Mouse (Mus musculus) T-helper 17 cell (primary cell): Measurements from ENCODE around the gene Inpp5e.
"Not testable (repeated sequence)": the region's sequence is repeated elsewhere in the genome, so short reads cannot be mapped to it uniquely, and the experiment has no call there.

ENCODE experiments used
- in situ Hi-C, 2 experiments: fragments of 300-600 bp; cut with MboI, MseI; formaldehyde crosslinking; loops; 1 replicate in 1 of 2; 2 replicates in 1 of 2; pipeline ENCODE4 v1.15.1; 2025; ENCODE audit warnings: high pct_unique_total_duplicates in 2 of 2

Gene Inpp5e

DNA sequence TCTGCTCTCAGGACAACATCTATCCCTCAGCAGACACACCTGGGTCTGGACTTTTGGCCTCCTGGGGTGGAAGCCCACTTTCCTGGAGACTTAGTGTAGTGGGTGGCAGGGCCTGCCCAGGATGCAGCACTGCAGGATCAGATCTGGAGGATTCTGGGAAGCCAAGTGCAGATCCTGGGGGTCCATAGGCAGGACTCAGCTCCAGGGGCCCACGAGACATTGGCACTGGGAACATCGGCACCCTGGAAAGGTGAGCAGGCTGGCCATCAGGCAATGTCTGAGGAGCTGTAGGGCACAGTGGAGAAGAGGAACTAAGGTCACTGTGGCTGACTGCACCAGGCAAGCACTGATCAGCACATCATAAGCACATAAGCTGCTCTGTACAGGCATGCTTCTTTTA, 13.0 kb upstream of the Inpp5e start:
- in situ Hi-C loops: no loop called here

DNA sequence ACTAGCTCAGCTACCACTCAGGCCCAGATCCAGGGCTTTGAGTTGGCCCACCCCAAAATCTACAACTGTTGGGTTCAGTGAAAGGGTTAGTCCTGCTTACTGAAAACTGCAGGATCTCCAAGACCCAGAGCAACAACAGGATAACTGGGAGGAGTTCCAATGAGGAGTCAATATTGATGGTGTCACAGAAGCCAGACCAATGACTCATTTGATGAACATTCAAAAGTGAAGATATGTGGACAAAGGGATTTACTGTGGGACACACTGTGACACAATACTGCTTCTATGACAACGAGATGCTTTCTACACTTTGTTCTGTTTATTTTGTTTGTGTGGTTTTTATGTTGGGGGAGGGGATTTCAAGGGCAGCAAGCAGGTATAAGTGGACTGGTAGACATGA, 9.1 kb upstream of the Inpp5e start:
- in situ Hi-C loops: no loop called here

DNA sequence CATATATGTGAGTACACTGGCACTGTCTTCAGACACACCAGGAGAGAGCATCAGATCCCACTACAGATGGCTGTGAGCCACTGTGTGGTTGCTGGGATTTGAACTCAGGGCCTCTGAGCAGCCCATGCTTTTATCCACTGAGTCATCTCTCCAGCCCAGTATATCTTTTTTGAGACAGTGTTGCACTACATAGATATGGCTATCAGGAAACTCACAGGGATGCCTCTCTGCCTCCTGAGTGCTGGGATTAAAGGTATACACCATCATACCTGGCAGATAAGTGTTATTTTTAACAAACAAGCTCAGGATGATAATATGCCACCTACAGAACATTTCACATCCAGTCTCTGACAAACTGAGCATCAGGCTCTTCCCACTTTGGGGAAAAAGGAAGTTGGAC, 8.1 kb upstream of the Inpp5e start:
- in situ Hi-C loops: no loop called here

DNA sequence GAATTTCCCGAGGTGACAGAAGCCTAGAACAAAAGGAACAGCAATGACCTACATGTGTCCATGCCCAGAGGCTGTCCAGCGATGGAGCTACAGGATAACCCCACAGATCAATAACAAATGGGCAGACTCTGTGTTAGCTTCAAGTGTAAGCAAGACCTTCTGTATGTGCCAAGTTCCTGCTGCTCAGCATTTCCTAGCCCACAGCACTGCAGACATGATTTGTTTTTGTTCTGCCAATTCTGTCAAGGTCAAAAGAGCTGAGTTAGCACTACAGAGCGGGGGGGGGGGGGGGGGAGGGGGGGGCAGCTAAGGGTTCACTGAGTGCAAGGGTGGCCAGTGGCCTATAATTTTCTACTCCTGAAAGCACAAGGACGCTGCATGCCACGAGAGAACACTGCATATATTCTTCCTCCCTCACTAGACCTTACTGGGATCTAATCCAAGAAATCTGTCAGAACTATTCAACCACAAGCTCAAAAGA, 2.0 kb upstream of the Inpp5e start:
- in situ Hi-C loops: no loop called here

DNA sequence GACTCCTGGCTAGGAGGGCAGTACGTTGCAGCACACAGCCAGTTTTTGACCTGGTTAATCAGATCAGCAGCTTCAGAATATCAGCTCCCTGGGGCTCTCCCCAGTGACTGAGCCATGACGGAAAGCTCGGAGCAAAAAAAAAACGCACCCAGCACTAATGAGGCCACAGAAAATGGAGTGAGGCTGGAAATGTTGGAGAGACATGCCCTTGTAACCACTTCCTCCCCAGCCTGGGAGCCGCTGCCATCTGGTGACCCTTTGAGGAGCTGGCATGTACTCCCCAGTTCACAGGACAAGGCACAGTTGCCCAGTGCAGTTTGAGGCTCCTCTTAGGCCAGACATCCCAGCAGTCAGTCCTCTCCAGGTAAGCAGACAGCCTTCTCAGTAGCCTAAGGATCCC, 1.1 kb upstream of the Inpp5e start:
- in situ Hi-C loops: no loop called here

DNA sequence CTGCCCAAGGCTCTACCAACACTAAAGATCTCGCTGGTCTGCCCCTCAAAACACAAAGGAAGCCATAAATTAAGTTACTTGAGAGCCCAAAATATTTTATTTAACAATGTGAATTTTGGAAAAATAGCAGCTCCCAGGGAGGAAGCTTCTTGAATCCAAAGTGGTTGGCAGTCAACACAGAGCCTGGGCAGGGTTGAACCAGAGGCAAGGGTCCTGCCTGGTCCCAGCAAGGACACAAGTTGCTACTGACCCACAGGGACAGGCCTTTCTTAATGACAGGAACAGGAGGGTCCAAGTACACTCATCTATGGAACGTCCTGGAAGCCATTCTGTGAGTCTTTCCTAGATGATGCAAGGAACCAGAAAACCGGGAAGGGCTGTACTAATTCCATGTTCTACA, 359 bp upstream of the Inpp5e start:
- in situ Hi-C loops: no loop called here

DNA sequence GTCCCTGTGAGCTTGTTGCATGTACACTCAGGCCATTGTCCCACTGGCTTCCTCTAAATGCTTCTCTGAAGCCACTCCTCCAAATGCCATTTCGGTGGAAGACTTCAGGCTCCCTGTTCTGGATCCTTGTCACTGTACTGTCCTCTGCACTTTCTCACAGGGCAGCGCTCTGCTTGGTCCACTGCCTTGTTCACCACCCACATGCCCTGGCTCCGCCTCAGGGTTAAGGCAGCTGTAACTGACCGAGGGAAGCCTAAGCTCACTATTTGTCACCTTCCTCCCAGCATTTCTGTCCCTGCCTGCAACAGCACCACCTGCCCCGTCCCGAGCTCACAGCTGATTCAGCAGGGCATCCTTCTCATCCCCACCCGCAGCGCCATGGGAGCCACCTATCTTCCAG, 5.7 kb downstream of the Inpp5e start:
- in situ Hi-C loops: no loop called here

DNA sequence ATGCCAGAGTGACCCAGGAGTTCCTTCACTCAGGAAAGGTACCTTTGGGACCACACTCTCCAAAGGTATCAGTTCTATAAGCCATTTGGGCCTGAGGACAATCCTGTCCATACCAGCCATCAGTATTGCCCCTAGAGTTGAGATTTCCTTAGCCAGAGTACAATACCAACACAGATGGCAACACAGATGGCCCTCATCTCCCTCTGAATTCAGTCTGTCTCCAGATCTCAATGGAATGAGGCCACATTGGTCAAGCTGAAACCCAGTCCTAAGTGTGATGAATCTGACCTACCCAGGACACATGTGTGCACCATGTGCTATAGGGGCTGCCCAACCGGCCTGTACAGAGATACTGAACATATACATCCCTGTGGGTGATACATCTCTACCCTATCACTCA, 6.7 kb downstream of the Inpp5e start:
- in situ Hi-C loops: no loop called here

DNA sequence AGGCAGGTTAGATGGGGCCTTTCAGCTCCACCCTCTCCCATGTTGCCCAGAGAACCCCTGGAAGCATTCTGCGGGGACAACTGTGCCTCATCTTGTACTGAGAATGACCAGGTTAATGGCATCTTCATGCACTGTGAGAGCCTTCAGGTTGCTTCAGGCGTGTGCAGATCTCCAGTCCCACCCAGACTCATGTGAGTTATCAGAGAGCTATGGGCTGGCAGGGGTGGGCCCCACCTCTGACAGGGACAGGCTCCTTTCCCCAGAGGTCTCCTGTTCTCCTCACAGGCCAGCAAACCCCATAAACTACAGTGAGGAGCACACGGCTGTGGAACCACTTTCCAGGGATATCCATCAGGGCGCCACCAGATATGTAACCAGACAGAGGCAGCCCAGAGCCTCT, 8.0 kb downstream of the Inpp5e start:
- in situ Hi-C loops: no loop called here

DNA sequence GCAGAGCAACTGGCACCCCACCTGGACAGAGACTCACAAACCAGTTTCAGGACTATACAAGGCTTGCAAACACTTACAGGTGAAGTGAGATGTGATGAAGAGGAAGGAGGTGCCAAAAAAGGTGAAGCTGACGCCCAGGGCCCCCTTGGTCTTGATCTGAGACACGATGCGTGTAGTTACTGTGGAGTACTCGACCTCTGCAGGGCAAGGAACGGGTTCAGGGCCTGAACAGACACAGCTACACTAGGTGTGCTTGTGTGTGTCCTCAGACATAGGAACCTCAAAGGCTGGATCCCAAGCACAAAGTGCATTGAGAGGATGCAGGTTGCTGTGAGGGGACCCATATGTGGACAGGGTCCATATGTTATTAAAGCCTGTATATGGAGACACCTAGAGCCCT, 8.7 kb downstream of the Inpp5e start:
- in situ Hi-C loops: no loop called here

DNA sequence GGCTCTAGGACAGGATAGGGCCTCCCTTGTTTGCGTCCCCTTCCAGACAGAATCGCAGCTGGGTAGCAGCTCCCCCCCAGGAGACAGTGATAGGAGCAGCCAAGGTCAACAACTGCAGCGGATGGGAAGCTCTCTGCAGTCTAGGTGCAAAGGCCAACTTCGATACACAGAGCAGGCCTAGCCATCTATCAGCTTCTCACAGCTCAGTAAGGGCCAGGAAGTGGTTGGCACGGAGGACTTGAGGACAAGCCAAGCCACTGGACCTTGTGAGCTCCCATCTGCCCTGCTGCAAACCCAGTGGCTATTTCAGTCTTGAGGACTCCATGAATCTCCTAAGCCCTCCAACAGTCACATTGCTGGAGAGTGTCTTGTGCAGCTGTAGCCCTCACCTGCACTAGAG, 9.4 kb downstream of the Inpp5e start:
- in situ Hi-C loops: no loop called here

DNA sequence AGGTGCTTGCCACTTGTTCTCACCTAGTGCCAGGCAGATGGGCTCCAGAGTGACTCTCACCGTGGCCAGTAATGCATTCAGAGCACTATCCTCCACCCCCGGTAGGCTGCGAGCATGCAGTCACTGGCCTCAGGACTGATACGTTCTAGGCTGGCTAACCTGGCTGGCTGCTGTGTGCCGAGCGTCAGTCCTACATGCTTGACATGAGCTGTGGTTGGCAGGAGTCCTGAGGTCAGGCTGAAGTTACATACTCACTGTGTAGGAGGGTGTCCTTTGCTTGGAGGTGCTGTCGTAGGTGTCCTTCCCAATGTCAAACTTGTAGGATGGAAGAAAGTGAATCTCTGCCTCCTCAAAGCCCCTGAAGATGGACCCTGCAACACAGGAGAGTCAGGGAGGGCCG, 10.0 kb downstream of the Inpp5e start:
- in situ Hi-C loops: no loop called here

DNA sequence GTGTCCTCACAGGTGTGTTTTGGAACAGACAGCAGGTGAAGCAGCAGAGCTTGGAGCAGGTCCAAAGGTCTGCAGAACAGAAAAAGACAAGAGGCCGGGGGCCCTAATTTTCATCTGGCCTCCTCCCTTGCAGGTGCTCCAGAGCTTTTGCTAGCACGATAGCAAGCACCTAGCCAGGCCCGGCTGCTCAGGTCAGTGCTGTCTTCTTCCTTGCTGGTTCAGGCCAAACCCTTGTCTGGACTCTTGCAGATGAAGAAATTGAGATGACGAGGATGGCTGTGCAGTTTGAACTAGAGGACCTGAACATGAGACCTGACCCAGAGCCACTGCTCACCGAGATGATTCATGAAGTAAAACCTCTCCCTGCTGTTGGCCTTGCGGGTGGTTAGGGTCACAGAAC, 17.4 kb downstream of the Inpp5e start:
- in situ Hi-C loops: no loop called here

DNA sequence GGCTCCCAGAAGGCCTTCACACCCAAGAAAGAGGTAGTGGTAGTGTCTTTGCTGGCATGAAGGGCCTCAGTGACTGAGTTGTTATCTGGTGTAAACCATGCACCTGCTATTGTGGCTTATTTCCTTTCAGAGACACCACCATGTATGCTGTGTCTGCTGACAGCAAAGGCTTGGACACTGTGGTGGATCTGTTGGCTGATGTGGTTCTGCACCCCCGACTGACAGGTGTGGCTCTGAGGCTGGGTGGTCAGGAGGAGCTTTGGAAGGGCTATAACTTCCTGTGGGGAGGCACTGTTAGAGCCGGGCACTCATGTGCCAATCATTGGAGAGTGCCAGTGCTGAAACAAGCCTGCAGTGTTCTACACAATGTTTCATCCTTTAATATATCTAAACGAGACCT, 18.0 kb downstream of the Inpp5e start:
- in situ Hi-C loops: no loop called here

DNA sequence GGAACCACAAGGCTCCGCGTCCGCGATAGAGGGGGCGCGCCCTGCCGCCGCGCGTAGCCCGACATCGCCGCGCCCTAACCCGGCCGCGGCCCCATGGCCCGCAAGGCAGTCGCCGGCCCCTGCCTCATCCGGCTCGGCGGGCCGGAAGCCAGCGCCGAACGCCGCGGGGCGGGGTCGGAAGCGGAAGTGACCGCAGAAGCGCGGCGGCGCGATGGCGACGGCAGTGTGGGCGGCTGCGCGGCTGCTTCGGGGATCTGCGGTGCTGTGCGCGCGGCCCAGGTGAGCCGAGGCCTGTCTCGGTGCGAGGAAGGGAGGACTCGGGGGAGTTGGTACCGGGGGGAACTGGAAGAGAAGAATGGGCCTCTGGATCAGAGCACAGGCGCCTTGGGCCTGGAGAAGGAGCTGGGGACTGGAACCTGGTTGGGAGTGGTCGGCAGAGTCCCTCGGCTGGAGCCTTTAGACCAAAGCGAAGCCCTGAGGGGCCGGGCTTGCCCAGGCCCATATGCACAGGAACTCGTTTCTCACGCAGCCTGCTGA, 19.8 kb downstream of the Inpp5e start, which contains the start of the genes Entr1 and Pmpca:
Entr1 (minus strand) TSS at position 163 of the 537 bp plus-strand sequence.
Pmpca (plus strand) TSS at position 186 of the 537 bp plus-strand sequence.
- in situ Hi-C loops: no loop called here

DNA sequence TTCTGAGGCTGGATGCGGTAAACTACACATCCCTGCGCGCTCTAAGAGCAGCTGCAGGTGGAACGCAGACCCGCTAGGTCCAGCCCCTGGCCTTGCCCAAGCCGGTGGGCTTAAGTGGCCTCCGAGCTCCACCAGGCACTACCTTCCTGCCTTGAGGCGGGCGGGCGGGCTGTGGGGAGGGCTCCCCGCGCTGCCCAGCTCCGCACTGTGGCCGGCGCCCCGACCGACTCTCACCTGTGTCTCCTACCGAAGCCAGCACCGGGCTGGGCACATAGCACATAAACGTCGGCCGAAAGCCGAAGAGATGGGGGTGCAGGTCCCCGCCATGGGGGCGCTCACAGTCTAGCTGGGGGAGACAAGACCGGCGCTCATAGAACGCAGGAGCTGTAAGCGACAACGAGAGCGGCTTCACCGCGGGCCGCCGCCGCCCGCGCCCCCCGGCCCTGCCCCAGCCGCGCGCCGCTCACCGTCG, 20.3 kb downstream of the Inpp5e start:
- in situ Hi-C loops: no loop called here

DNA sequence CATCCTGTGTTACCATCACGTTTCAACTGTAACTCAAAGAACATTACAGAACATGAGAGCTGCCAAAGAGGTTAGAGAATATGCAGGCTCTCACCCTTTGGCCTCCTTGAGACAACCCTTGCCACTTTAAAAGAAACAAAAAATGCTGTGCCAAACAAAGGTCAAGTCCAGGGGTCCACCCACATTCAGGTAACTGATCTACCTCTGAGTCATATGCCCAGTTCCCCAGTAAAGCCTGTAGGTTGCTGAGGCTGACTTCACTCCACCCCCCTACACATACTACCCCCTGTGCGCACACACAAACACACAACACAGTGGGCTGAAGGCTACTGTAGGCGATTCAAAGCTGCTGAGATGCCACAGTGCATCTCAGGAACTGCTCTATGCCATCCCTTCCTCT, 21.3 kb downstream of the Inpp5e start:
- in situ Hi-C loops: no loop called here

DNA sequence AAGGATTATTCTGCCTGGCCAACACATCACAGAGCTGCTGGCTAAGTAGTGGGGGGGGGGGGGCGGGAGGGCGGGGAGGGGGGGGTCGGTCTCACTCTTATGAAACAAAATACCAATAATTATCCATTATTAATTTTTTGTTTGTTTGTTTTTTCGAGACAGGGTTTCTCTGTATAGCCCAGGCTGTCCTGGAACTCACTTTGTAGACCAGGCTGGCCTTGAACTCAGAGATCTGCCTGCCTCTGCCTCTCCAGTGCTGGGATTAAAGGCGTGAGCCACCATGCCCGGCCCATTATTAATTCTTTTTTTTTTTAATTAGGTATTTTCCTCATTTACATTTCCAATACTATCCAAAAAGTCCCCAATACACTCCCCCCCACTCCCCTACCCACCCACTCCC, 28.1 kb downstream of the Inpp5e start:
- in situ Hi-C loops: not testable (repeated sequence)

DNA sequence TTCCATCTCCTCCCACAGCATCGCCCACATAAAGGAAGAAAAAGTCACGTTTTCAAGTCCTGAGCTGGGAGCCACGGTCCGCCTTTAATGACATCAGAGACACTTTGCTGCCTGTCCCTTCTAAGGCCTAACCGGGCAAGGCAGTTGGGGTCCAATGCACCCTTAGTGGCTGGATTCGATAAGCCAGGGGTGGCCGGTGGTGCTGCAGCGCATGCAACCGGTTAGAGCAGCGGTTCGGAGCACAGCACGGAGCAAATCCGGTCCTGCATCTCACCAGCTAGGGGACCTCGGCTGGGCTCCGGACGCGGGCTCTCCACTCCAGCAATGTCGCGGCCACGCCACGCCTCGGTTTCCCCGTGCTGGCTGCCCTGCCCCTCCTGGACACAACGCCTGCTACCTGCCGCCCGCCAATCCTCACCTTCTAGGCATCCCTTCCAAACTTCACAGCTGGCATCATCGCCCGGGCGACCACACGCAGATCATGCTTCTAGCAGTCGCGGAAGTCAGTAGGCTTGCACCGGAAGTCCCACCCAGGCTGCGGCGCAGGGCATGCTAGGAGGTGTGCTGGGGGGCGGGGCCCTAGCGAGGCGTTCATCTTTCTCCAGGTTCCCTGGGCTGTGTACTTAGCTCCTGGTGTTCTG, 28.8 kb downstream of the Inpp5e start, which contains the start of gene Snapc4:
Snapc4 (minus strand) TSS at position 523 of the 641 bp plus-strand sequence.
- in situ Hi-C loops: no loop called here

DNA sequence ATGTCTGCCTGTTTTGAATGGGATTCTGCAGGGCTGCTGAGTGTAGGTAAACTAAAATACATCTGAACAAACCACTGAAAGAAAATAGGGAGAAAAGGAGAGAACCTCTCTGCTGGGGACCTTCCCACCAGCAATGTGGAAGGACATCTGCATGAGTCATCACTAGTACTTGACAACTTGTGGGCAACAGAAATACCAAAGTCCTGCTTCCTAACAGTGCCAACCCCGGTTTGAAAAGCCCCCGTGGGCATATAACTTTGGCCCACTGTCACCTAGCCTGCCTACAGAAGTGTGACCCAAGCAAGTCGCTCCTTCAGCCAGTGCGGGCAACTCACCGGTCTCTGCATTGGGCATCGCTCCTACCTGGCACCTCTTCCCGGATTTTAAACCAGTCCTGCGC, 36.6 kb downstream of the Inpp5e start:
- in situ Hi-C loops: no loop called here

DNA sequence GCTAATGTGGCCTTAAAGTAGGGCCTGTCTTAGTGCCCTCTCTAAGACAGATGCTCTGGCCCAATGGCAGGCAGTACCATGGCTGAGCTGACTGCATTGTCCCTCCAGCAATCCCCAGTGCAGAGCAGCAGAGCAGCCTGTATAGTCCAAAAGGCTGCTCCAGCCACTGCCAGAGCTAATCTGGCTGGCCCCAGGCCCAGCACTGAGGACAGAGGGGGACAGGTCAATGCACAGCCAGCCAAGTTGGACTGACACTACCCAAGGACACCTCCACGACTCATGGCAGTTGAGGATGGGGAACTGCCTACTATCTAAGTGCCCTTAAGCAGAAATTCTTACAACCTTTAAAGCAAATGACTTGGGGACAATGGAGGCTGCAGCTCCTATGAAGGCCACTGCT, 40.4 kb downstream of the Inpp5e start:
- in situ Hi-C loops: no loop called here

DNA sequence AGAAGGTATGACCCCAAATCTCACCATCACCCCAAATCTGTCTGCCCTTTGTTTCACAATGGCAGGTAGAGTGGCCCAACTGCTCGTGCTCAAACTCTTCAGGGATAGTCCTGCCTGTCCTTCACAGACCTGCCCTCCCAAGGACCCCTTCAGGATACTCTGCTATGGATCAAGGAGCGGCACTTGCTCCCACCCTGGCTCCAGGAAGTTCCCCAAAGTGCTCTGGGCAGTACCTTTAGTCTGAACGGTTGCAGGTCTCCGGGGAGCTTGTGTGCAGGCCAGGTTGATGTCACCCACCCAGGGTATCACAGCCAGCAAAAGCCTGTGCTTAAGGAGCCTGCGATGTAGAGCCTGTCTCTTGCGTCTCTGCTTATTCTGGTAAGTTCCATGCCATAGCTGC, 41.1 kb downstream of the Inpp5e start:
- in situ Hi-C loops: no loop called here

DNA sequence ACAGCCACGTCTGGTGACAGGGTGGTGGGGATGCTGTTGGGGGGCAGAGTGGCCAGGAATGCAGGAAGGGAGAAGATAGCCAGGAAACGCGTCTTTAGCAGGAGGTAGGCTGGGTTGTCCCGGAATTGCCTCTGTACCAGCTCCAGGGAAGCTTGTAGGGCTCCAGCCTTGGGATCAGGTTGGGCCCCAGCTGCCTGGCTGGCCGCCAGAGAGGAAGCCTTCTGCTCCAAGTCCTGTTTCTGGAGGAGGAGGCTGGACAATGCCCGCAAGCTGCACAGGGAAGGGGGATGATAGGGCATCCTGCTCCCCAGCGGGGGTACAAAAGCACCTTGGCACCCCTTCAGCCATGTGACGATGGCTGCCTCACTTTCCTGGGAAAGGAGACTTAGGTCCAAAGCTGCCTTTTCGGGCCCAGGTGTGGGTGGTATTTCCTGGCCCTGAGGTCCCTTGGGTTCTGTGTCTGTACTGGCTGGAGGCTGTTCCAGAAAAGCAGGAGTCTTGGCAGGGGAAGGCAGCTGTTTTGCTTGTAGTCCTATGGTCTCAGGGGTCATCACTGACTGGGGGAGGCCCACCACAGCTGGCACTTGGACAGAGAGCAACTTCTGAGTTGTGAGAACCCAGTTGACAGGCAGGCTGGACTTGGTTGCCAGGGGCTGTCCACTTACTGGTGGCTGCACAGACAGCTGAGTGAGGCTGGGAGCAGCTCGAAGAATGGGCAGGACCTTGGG, 44.1 kb downstream of the Inpp5e start:
- in situ Hi-C loops: no loop called here
